Mouse (Mus musculus): ENCODE measurements around the gene Cdh1.
"Not testable (repeated sequence)": the region's sequence is repeated elsewhere in the genome, so short reads cannot be mapped to it uniquely, and the experiment has no call there.

Gene Cdh1

GRCm38 (mm10) chr8:106603131-106603819 lies at the start of gene Cdh1:
TSS of gene Cdh1 (plus strand) at chr8:106603351.
- peak in 1 of 2 experiments; percentile 26 for DNase-seq (ENCODE audit: low spot score in 2 of 2)

GRCm38 (mm10) chr8:106554011-106554410 lies 49.1 kb upstream of the Cdh1 start:
- no peak for DNase-seq (ENCODE audit: low spot score in 2 of 2)

- no peak for DNase-seq (ENCODE audit: low spot score in 2 of 2)
Measured at GRCm38 (mm10) chr8:106556068-106556645, 47.0 kb upstream of the Cdh1 start.

GRCm38 (mm10) chr8:106559844-106560243 lies 43.3 kb upstream of the Cdh1 start:
- no peak for DNase-seq (ENCODE audit: low spot score in 2 of 2)

GRCm38 (mm10) chr8:106561097-106561865 lies 41.9 kb upstream of the Cdh1 start:
- peak; percentile 26 to 72 for DNase-seq (ENCODE audit: low spot score in 2 of 2)

GRCm38 (mm10) chr8:106563691-106564182 lies 39.4 kb upstream of the Cdh1 start:
- peak in 1 of 2 experiments; percentile 25 for DNase-seq (ENCODE audit: low spot score in 2 of 2)

- no peak for DNase-seq (ENCODE audit: low spot score in 2 of 2)
Measured at GRCm38 (mm10) chr8:106569006-106569405, 34.1 kb upstream of the Cdh1 start.

- DNase-seq (ENCODE audit: low spot score in 2 of 2): no peak
Measured at GRCm38 (mm10) chr8:106570386-106570785, 32.8 kb upstream of the Cdh1 start.

- no peak for DNase-seq (ENCODE audit: low spot score in 2 of 2)
Measured at GRCm38 (mm10) chr8:106571551-106572172, 31.5 kb upstream of the Cdh1 start.

GRCm38 (mm10) chr8:106572175-106572574 lies 31.0 kb upstream of the Cdh1 start:
- DNase-seq (ENCODE audit: low spot score in 2 of 2): not testable (repeated sequence)

GRCm38 (mm10) chr8:106573168-106573567 lies 30.0 kb upstream of the Cdh1 start, which contains the start of gene Gm10073:
TSS of gene Gm10073 (minus strand) at chr8:106573461.
- DNase-seq (ENCODE audit: low spot score in 2 of 2): not testable (repeated sequence)

GRCm38 (mm10) chr8:106574283-106574682 lies 28.9 kb upstream of the Cdh1 start:
- no peak for DNase-seq (ENCODE audit: low spot score in 2 of 2)

GRCm38 (mm10) chr8:106576849-106577555 lies 26.1 kb upstream of the Cdh1 start:
- no peak for DNase-seq (ENCODE audit: low spot score in 2 of 2)

GRCm38 (mm10) chr8:106579510-106579909 lies 23.6 kb upstream of the Cdh1 start:
- no peak for DNase-seq (ENCODE audit: low spot score in 2 of 2)

GRCm38 (mm10) chr8:106581344-106582088 lies 21.6 kb upstream of the Cdh1 start:
- DNase-seq (ENCODE audit: low spot score in 2 of 2): no peak

GRCm38 (mm10) chr8:106584942-106585670 lies 18.0 kb upstream of the Cdh1 start:
- DNase-seq (ENCODE audit: low spot score in 2 of 2): no peak

- DNase-seq (ENCODE audit: low spot score in 2 of 2): no peak
Measured at GRCm38 (mm10) chr8:106585671-106586037, 17.5 kb upstream of the Cdh1 start.

- DNase-seq (ENCODE audit: low spot score in 2 of 2): no peak
Measured at GRCm38 (mm10) chr8:106586896-106587295, 16.3 kb upstream of the Cdh1 start.

- DNase-seq (ENCODE audit: low spot score in 2 of 2): no peak
Measured at GRCm38 (mm10) chr8:106588443-106589431, 14.4 kb upstream of the Cdh1 start.

All from spleen, postnatal 10 days (tissue).